Mouse (Mus musculus): ENCODE measurements around the gene Sox2.

DNA sequence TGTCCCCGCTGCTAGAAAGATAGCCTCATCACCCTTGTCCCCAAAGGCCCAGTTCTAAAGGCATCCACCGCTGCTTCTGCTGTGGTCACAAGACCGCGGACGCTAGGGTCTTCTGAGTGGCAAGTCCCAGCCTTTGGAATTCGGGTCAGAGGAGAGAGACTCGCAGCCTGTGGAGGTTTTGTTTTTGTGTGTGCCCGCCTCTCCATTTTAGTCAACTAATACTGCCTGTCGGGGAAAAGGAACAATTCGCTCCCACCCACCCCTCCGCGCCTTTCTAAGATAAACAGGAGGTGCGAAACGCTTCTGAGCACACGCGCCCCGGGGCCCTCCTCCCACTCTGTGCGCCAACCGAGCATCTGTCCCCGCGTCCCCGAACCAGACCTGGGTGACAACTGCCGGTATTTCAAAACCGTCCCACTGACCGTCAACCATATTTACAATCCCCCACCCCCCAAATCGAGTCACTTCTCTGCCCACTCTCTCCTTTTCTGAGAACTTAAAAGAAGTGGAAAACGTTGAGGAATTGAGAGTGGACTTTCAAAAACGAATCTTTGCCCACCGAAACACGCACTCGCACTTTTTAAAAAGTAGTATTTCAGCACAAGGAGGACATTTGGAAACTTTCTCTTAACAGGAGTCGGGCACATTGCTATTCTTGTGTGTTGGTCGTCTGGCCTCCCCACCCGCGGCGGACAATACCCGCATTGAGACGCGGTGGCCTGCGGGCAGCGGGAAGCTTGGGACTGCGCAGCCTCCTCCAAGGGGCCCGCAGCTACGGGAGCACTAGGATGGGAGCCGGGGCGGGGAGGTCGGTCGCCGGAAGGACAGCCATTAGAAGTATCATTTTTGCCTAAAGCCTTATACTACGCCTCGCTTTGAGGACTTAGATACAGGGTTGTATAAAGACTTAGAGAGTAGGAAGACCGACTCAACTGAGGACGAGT, 12.8 kb downstream of the Sox2 start:
- TF ChIP-seq CTCF (IDR thresholded peaks at IDR 0.05; ENCODE audit: low read depth) (no peak), EP300 (IDR thresholded peaks at IDR 0.05; ENCODE audit: low read depth) (no peak)
